Mouse (Mus musculus): ENCODE measurements around the gene Parp3.

Parp3 gene

GRCm38 (mm10) chr9:106428719-106429220 lies 48.0 kb downstream of the Parp3 start:
- DNase-seq (ENCODE audit: low read depth, low spot score): no peak

- DNase-seq (ENCODE audit: low read depth, low spot score): peak; percentile 73
Observed at GRCm38 (mm10) chr9:106421865-106422160, 54.9 kb downstream of the Parp3 start.

DNA sequence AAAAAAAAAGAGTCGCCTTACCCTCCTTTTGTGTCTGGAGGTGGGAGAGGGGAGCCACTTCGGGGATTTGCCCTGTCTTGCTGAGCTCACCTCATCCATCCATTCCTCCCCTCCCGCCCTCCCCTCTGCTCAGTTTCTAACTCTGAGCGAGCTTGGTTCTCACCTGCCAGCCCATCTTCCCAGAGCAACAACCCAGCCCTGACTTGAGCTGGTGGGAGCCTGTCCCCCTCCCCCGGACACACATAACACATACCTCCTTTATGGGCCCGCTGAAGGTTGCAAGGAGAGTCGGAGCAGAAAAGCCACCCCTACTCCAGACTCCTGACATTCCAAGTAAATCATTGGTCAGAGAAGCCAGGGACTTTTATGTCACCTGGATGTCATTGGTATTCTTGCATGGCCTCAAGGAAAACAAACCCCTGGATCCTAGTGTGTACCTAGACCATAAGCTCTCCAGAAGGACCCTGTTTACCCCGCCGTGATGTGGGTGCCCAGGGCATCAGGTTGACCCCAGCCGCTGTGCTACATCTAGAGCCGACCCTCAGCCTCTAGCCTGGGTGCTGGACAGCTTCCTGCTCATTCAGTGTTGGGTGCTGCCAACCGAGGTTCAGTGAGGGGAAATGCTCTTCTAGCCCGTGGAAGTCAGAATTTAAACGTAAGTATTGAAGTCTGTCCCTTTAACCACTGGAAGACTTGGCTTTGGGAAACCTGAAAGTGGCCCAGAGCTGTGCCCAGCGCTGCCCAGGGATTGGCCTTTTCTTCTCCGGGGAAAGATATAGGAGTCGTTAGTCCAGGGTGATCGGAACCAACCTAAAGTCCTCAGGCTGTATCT lies 55.5 kb downstream of the Parp3 start:
- no peak for DNase-seq (ENCODE audit: low read depth, low spot score)

DNA sequence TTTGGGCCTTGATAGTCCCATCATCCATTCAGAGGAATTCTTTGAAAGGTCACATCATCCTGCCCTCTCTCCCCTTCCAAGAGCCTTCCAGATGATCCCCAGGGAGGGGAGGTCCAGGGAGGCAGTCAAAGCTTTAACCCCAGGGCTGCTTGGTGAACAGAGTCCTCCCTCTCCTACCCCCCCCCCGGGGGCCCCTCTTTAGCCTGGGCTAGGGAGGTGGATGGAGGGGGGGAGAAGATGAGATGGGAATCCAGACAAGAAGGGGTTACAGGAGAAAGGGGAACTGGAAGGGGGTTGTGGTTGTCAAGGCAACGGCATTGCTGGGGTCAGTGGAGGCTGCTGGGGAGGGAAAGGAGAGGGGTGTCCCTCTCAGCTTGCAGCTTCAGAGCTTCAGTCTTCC lies 56.1 kb downstream of the Parp3 start:
- no peak for DNase-seq (ENCODE audit: low read depth, low spot score)
